Mouse (Mus musculus): ENCODE results near the gene Ano6. TPM values are rescaled to one million over a fixed set of nuclear protein-coding genes. Genes with fewer than 3 reads are reported as not detected.
A peak's percentile ranks its signal among the peaks of the same experiment; 100 is the strongest.

The Ano6 gene
- polyA plus RNA-seq (2015; fragmentation: Nextera tagmentation; extraction: Ambion mirVana) = 26.8 and 29.7 TPM in 2 replicates

DNA sequence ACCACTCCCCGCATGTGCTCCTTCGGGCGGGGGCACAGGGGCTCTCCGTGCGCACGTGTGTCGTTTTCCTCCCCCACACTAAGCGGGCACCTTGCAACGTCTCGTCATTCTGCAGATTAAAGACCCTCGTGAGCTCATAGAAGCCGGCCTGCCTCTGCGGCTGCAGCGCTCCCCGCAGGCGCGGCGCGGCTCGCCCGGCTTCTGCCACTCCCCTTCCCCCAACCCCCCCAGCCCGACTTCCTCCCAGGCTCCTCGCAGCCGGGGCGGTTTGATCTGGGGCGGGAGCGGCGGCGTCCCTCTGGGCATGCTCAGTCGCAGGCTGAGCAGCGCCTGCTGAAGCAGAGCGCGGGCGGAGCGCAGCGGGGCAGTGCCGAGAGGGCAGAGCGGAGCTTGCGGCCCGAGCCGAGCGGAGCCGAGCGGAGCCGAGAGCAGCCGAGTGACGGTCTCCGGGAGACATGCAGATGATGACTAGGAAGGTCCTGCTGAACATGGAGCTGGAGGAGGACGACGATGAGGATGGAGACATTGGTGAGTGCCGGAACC lies at the start of gene Ano6:
Ano6 (plus strand) TSS at position 315 of the 543 bp plus-strand sequence.
- Histone ChIP-seq H3K27ac (peak within 1 kb of the TSS; percentile 88), H3K36me3 (replicated peaks) (no peaks in the 10 kb centered on the region), H3K4me3 (peak within 1 kb of the TSS; percentile 84), H3K9me3 (no peaks in the 10 kb centered on the region), H3K4me2 (peak within 1 kb of the TSS; percentile 73), H3K9ac (peak within 1 kb of the TSS; percentile 93), H3K4me1 (peaks cover 36% of the 10 kb centered on the region), H3K27me3 (replicated peaks) (no peaks in the 10 kb centered on the region)
- whole genome bisulfite sequencing = under 1% methylated on average over 51 of the region's 51 CpGs
- ATAC-seq (replicated peaks) = peak; percentile 98

DNA sequence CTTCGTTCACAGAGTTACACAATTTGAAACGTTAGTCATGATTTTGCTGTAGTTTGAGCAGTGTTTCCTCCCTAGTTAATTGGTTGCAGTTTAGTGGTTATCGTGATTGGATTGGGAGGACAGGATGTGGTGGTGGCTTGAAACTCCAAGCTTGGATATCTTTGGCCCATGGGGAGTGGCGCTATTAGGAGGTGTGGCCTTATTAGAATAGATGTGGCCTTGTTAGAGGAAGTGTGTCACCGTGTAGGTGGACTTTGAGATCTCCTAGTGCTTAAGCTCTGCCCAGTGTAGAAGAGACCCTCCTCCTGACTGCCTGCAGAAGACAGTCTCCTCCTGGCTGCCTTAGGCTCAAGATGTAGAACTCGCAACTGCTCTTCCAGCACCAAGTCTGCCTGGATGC lies 47.7 kb upstream of the Ano6 start:
- H3K4me1 ChIP-seq = no peaks in the 10 kb centered on the region; the same call in 1 of the 2 replicates
- no peak for ATAC-seq (replicated peaks)
- no peak overlapping the region for H3K4me2 ChIP-seq
- no peak overlapping the region for H3K27ac ChIP-seq
- no peak overlapping the region for H3K9ac ChIP-seq
- no peaks in the 10 kb centered on the region for H3K9me3 ChIP-seq
- H3K36me3 ChIP-seq (replicated peaks) = no peaks in the 10 kb centered on the region
- no peak overlapping the region for H3K4me3 ChIP-seq
- no peaks in the 10 kb centered on the region for H3K27me3 ChIP-seq (replicated peaks)
- 87% methylated on average over 6 of the region's 6 CpGs for WGBS

DNA sequence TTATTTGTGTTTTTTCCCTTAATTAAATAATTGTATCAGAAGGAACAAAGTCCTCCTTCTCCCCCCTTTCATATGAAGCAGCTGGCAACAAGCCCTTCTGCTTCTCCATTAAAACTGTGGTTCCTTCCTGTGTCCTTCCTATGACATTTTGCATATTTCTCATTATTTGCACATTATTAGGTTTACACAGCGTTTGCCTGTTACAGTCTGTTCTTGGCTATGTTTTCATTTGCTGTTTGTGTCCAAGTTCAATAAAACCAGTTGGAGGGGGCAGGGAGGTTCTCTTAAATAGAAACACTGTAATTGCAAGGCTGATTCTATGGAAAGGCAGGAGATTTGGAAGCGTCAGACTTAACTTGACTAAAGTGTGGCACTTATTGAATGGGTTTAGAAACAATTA lies 46.8 kb upstream of the Ano6 start:
- 83% methylated on average over 2 of the region's 2 CpGs for WGBS
- no peak overlapping the region for H3K4me2 ChIP-seq
- H3K4me1 ChIP-seq = no peaks in the 10 kb centered on the region; the same call in 1 of the 2 replicates
- H3K9ac ChIP-seq = no peak overlapping the region
- no peaks in the 10 kb centered on the region for H3K9me3 ChIP-seq
- no peaks in the 10 kb centered on the region for H3K27me3 ChIP-seq (replicated peaks)
- no peak for ATAC-seq (replicated peaks)
- H3K4me3 ChIP-seq = no peak overlapping the region
- no peaks in the 10 kb centered on the region for H3K36me3 ChIP-seq (replicated peaks)
- H3K27ac ChIP-seq = no peak overlapping the region

DNA sequence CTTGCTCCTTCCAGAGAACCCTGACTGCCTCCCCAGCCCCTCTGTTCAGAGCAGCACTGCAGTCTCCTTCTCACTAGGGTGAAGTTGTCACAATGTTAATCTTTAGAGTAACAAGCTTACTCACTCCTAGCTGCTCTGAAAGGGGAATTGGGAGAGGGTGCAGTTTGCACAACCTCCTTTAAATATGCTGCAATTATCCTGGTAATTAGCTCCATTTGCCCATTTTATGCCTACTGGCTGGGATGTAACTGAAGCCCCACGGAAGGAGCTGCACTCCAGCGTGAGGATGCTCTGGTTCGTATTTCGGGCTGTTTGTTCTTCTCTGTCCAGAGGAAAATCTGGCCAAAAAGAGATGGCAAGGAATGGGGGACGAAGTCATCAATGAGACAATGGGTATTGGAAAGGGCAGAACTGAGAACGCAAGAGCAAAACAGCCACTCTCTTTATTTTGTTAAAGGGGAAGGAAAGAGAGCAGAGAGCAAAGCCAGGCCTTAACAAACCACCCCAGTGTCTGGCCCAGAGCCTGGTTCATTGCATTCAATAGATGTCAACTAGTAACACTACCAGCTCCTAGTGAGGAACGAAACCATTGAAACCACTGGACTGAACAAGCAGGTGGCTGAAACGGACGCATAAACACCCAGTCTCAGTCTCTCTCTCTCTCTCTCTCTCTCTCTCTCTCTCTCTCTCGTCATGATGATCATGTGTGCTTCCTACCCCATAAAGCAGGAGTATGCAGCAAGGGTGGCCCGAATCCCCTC lies 45.1 kb upstream of the Ano6 start:
- H3K9me3 ChIP-seq = no peaks in the 10 kb centered on the region
- no peak overlapping the region for H3K4me3 ChIP-seq
- H3K36me3 ChIP-seq (replicated peaks) = no peaks in the 10 kb centered on the region
- H3K4me2 ChIP-seq = no peak overlapping the region
- H3K27ac ChIP-seq = no peak overlapping the region
- no peaks in the 10 kb centered on the region; the same call in 1 of the 2 replicates for H3K4me1 ChIP-seq
- H3K27me3 ChIP-seq (replicated peaks) = no peaks in the 10 kb centered on the region
- no peak overlapping the region for H3K9ac ChIP-seq
- no peak for ATAC-seq (replicated peaks)
- WGBS = 64% methylated on average over 11 of the region's 11 CpGs

DNA sequence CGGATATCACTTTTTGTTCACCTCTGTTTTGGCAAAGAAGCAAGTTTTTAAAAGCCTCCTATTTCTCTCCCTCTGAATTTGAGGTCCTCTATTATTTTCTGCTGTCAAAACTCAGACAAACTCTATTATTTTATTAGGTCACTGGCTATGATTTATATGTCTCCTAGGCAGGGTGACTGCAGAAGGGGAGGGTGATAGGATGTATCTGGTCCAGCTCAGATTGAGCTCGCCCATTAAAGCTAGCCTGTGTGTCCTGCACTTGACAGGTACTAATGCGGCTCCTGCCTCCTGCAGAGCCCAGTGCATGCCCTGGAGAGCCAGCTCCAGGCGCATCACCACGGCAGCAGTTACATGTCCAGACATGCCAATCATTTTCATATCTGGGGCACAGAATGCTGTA lies 44.1 kb upstream of the Ano6 start:
- no peaks in the 10 kb centered on the region for H3K9me3 ChIP-seq
- H3K27me3 ChIP-seq (replicated peaks) = no peaks in the 10 kb centered on the region
- H3K4me3 ChIP-seq = no peak overlapping the region
- no peaks in the 10 kb centered on the region; the same call in 1 of the 2 replicates for H3K4me1 ChIP-seq
- no peak overlapping the region for H3K27ac ChIP-seq
- no peak for ATAC-seq (replicated peaks)
- 74% methylated on average over 5 of the region's 5 CpGs for WGBS
- H3K36me3 ChIP-seq (replicated peaks) = no peaks in the 10 kb centered on the region
- H3K4me2 ChIP-seq = no peak overlapping the region
- H3K9ac ChIP-seq = no peak overlapping the region

DNA sequence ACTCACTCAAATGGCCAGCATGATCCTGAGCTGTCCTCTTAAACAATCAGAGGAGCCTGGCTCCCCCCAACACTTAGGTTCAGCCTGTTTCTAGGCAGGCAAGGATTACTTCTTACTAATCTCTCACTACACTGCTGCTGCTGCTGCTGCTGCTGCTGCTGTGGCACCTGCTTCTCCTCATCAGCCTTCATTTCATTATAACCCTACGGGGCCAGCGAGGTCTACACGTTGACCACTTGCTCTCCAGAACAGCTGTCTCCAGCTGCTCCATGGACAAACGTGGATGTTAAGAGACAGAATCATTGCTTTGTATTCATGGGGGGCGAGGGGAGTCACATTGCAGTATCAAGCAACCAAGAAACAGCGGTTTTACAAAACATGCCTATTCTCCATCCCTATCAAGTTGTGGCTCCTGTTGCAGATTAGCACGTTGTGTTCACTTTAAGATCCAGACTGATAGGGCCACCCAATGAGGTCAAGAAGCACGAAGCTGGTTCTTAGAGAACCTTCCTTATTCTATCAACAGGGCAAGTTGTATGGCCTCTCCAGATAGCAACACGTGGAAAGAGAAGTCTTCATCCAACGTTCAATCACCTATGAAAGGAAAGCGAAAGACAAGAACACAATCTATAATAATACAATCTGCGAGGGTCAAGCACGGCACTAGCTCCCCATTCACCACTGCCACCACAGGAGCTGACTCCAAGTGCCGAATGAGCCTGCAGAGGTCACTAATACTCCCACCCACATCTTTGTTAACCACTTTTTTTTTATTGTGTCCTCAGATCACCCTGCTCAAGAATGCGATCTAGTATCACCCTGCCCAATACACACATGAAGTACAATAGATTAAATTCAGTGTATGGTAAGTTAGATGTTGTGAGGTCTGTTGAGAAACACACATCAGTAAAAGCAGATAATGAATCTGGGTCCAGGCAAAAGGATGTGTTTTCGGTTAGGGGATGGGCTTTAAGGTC lies 43.4 kb upstream of the Ano6 start:
- Histone ChIP-seq H3K36me3 (replicated peaks) (no peaks in the 10 kb centered on the region), H3K9ac (no peak overlapping the region), H3K27ac (no peak overlapping the region), H3K27me3 (replicated peaks) (no peaks in the 10 kb centered on the region), H3K9me3 (no peaks in the 10 kb centered on the region), H3K4me1 (no peaks in the 10 kb centered on the region; the same call in 1 of the 2 replicates), H3K4me2 (no peak overlapping the region), H3K4me3 (no peak overlapping the region)
- WGBS = 84% methylated on average over 16 of the region's 16 CpGs
- no peak for ATAC-seq (replicated peaks)

DNA sequence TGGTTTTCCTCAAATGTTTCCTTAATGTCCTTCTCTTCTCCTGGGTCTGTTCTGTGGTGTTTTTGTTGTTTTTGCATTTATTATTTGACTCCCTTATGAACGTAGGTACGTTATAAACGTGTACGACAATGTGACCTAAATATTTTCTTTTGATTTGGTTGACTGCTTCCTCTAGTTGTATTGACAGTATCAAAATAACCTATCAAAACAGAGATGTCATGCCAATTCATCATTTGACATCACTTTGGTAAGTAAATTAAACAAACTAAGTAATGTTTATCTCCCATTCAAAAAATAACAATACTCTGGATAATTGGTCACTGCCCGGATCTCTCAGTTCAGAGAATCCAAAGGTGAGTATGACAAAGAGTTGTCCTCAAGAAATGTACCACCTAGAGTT lies 41.4 kb upstream of the Ano6 start:
- H3K9me3 ChIP-seq = no peaks in the 10 kb centered on the region
- 91% methylated on average over 5 of the region's 5 CpGs for WGBS
- no peak overlapping the region for H3K9ac ChIP-seq
- no peak overlapping the region for H3K27ac ChIP-seq
- no peak overlapping the region for H3K4me2 ChIP-seq
- no peaks in the 10 kb centered on the region for H3K27me3 ChIP-seq (replicated peaks)
- no peaks in the 10 kb centered on the region for H3K36me3 ChIP-seq (replicated peaks)
- H3K4me3 ChIP-seq = no peak overlapping the region
- no peaks in the 10 kb centered on the region; the same call in 1 of the 2 replicates for H3K4me1 ChIP-seq
- no peak for ATAC-seq (replicated peaks)

DNA sequence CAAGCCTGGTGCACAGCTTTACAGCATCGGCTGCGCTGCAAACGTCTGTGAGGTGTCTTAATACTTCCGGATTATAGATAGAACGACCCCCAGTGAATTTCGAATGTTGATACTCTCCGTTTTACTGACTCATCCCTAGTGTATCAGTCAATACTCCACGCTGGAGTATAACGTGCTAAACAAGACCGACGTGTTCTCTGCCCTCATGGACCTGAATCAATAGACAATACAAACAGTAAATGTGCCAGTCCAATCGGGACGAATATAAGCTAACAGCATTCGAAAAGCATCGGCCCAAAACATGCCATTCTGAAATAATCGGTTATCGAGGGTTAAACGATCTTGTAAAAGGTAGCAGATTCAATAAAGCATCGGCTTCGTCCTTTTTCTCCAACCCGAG lies 40.6 kb upstream of the Ano6 start:
- 90% methylated on average over 21 of the region's 21 CpGs for WGBS
- Histone ChIP-seq H3K4me3 (no peak overlapping the region), H3K9ac (no peak overlapping the region), H3K4me2 (no peak overlapping the region), H3K4me1 (no peaks in the 10 kb centered on the region; the same call in 1 of the 2 replicates), H3K36me3 (replicated peaks) (no peaks in the 10 kb centered on the region), H3K27ac (no peak overlapping the region), H3K27me3 (replicated peaks) (no peaks in the 10 kb centered on the region), H3K9me3 (no peaks in the 10 kb centered on the region)
- ATAC-seq (replicated peaks) = no peak

DNA sequence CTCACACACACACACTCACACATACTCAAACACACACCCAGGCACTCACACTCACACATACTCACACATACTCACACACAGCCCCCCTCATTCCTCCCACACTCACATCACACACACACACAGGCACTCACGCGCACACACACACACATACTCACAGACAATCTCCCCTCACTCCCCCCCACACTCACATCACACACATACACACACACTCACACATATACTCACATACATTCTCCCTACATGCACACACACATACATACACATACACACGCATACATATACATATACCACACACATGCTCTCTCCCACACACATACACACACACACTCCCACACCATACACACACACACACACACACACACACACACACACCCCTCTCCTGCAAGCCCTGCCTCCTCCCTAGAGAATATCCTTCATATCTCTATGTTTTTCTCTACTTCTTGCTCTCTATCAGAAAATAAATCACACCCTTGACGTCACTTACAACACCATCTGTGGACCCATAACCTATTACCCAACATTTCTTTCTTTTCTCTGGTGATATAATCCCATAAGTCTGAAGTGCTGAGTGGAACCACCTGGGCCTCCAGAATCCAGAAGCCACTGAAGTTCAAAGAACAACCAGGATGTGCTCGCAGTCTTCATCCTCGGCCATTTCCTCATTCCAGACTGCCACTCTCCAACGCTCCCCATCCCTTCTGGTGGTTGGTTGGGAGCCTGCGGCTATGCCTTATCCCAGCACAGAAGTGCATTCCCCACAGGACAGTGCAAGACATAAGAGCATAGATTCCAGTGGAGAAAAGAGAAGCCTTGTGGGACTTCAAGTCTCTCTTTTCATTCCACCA lies 38.6 kb upstream of the Ano6 start:
- no peak overlapping the region for H3K4me3 ChIP-seq
- ATAC-seq (replicated peaks) = no peak
- H3K36me3 ChIP-seq (replicated peaks) = no peaks in the 10 kb centered on the region
- 90% methylated on average over 8 of the region's 8 CpGs for WGBS
- H3K4me2 ChIP-seq = no peak overlapping the region
- H3K4me1 ChIP-seq = no peaks in the 10 kb centered on the region
- H3K27ac ChIP-seq = no peak overlapping the region
- H3K9me3 ChIP-seq = no peaks in the 10 kb centered on the region
- H3K9ac ChIP-seq = no peak overlapping the region
- H3K27me3 ChIP-seq (replicated peaks) = no peaks in the 10 kb centered on the region

DNA sequence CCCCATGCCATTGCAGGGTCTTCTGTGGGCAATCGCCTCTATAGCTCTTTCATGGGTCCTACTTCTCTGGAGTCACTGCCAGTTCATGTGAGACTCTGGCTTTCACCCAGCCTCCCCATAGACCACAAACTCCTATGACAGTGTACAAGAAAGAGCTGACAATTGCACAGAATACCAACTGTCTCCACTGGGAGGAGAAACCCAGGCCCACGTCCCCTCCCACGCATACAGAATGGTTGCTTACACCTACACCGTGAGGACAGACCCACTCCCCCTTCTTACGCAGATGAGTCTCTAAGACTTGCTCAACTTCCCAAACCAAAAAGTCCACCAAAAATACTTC lies 38.0 kb upstream of the Ano6 start:
- WGBS = 92% methylated on average over 5 of the region's 5 CpGs
- Histone ChIP-seq H3K4me3 (no peak overlapping the region), H3K4me1 (no peaks in the 10 kb centered on the region), H3K9me3 (no peaks in the 10 kb centered on the region), H3K36me3 (replicated peaks) (no peaks in the 10 kb centered on the region), H3K9ac (no peak overlapping the region), H3K27me3 (replicated peaks) (no peaks in the 10 kb centered on the region), H3K4me2 (no peak overlapping the region), H3K27ac (no peak overlapping the region)
- no peak for ATAC-seq (replicated peaks)

DNA sequence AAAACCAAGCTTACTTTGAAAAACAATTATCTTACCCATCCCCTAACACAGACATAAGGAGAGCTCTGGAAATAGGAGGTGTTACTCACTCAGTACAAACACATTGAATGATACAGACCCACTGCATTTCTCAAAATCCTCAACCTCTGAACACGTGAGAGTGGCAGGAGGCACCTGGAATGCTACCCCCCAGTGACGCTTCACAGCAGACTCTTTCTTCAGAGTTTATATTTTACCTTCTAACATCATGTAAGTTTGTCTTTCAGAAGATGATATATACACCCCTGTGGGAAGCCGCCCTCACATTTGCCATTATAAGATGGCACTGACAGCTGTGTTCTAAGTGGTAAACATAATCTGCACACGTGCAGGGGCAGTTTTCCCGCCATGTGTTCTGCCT lies 37.6 kb upstream of the Ano6 start:
- no peak overlapping the region for H3K4me3 ChIP-seq
- H3K27ac ChIP-seq = no peak overlapping the region
- no peak overlapping the region for H3K9ac ChIP-seq
- no peaks in the 10 kb centered on the region for H3K4me1 ChIP-seq
- no peaks in the 10 kb centered on the region for H3K9me3 ChIP-seq
- H3K27me3 ChIP-seq (replicated peaks) = no peaks in the 10 kb centered on the region
- no peaks in the 10 kb centered on the region for H3K36me3 ChIP-seq (replicated peaks)
- WGBS = 82% methylated on average over 5 of the region's 5 CpGs
- H3K4me2 ChIP-seq = no peak overlapping the region
- no peak for ATAC-seq (replicated peaks)

All from midbrain, embryonic 15.5 days (tissue).